Mouse (Mus musculus): ENCODE measurements around the gene Olfr810. TPM values are rescaled to one million over a fixed set of nuclear protein-coding genes. Genes with fewer than 3 reads are reported as not detected.

The Olfr810 gene
- polyA plus RNA-seq (2015; fragmentation: Nextera tagmentation; extraction: Ambion mirVana) = not detected in 2 replicates

GRCm38 (mm10) chr10:129794817-129795216 is at the start of gene Olfr810:
TSS of gene Olfr810 (minus strand) at chr10:129794917.
- Histone ChIP-seq H3K4me3 (replicated peaks) (no peak within 1 kb of the TSS), H3K9ac (no peak within 1 kb of the TSS), H3K4me1 (replicated peaks) (no peaks in the 10 kb centered on the region), H3K27me3 (no peaks in the 10 kb centered on the region), H3K9me3 (replicated peaks) (no peaks in the 10 kb centered on the region), H3K27ac (no peak within 1 kb of the TSS), H3K36me3 (no peaks in the 10 kb centered on the region), H3K4me2 (no peak within 1 kb of the TSS)
- ATAC-seq (ENCODE audit: low read depth) (no peak), DNase-seq (no peak)

GRCm38 (mm10) chr10:129804296-129804695 is 9.6 kb upstream of the Olfr810 start, which contains the start of gene Olfr811:
TSS of gene Olfr811 (minus strand) at chr10:129804396.
- DNase-seq (no peak), ATAC-seq (ENCODE audit: low read depth) (no peak)
- no peak within 1 kb of the TSS for H3K4me3 ChIP-seq (replicated peaks)
- H3K9me3 ChIP-seq (replicated peaks) = no peaks in the 10 kb centered on the region
- H3K27me3 ChIP-seq = no peaks in the 10 kb centered on the region
- no peak within 1 kb of the TSS for H3K9ac ChIP-seq
- H3K4me1 ChIP-seq (replicated peaks) = no peaks in the 10 kb centered on the region
- no peaks in the 10 kb centered on the region for H3K36me3 ChIP-seq
- no peak within 1 kb of the TSS for H3K4me2 ChIP-seq
- 58% methylated on average over 4 of the region's 4 CpGs for WGBS (ENCODE audit: insufficient replicate concordance)
- no peak within 1 kb of the TSS for H3K27ac ChIP-seq

GRCm38 (mm10) chr10:129778123-129778522 is 16.6 kb downstream of the Olfr810 start:
- ATAC-seq (ENCODE audit: low read depth) = no peak
- Histone ChIP-seq H3K27me3 (no peaks in the 10 kb centered on the region), H3K27ac (no peak overlapping the region), H3K9me3 (replicated peaks) (no peaks in the 10 kb centered on the region), H3K9ac (no peak overlapping the region), H3K4me3 (replicated peaks) (no peak overlapping the region), H3K36me3 (no peaks in the 10 kb centered on the region), H3K4me2 (no peak overlapping the region), H3K4me1 (replicated peaks) (no peaks in the 10 kb centered on the region)
- no peak for DNase-seq

- Histone ChIP-seq H3K9ac (no peak within 1 kb of the TSS), H3K9me3 (replicated peaks) (no peaks in the 10 kb centered on the region), H3K36me3 (no peaks in the 10 kb centered on the region), H3K4me2 (no peak within 1 kb of the TSS), H3K27ac (no peak within 1 kb of the TSS), H3K4me1 (replicated peaks) (no peaks in the 10 kb centered on the region), H3K4me3 (replicated peaks) (no peak within 1 kb of the TSS), H3K27me3 (no peaks in the 10 kb centered on the region)
- no peak for ATAC-seq (ENCODE audit: low read depth)
- no peak for DNase-seq
Measured at GRCm38 (mm10) chr10:129774338-129774737, 20.4 kb downstream of the Olfr810 start, which contains the start of gene Olfr809. TSS of gene Olfr809 (plus strand) at chr10:129774638.

- Histone ChIP-seq H3K9ac (no peak within 1 kb of the TSS), H3K4me1 (replicated peaks) (no peaks in the 10 kb centered on the region), H3K4me2 (no peak within 1 kb of the TSS), H3K4me3 (replicated peaks) (no peak within 1 kb of the TSS), H3K27ac (no peak within 1 kb of the TSS), H3K9me3 (replicated peaks) (no peaks in the 10 kb centered on the region), H3K36me3 (no peaks in the 10 kb centered on the region), H3K27me3 (no peaks in the 10 kb centered on the region)
- WGBS (ENCODE audit: insufficient replicate concordance) = 61% methylated on average over 1 of the region's 1 CpGs
- DNase-seq = no peak
- ATAC-seq (ENCODE audit: low read depth) = no peak
Measured at GRCm38 (mm10) chr10:129765182-129765581, 29.5 kb downstream of the Olfr810 start, which contains the start of gene Olfr808. TSS of gene Olfr808 (plus strand) at chr10:129765482.

GRCm38 (mm10) chr10:129757693-129758092 is 37.0 kb downstream of the Olfr810 start, which contains the start of gene Olfr807:
TSS of gene Olfr807 (minus strand) at chr10:129757793.
- ATAC-seq (ENCODE audit: low read depth) (no peak), DNase-seq (no peak)
- Histone ChIP-seq H3K27ac (no peak within 1 kb of the TSS), H3K4me3 (replicated peaks) (no peak within 1 kb of the TSS), H3K9me3 (replicated peaks) (no peaks in the 10 kb centered on the region), H3K4me2 (no peak within 1 kb of the TSS), H3K9ac (no peak within 1 kb of the TSS), H3K4me1 (replicated peaks) (no peaks in the 10 kb centered on the region), H3K27me3 (no peaks in the 10 kb centered on the region), H3K36me3 (no peaks in the 10 kb centered on the region)
- 57% methylated on average over 1 of the region's 1 CpGs for WGBS (ENCODE audit: insufficient replicate concordance)

GRCm38 (mm10) chr10:129741821-129742220 is 52.9 kb downstream of the Olfr810 start, which contains the start of gene Olfr806:
TSS of gene Olfr806 (minus strand) at chr10:129741921.
- H3K4me3 ChIP-seq (replicated peaks) = no peak within 1 kb of the TSS
- ATAC-seq (ENCODE audit: low read depth) (no peak), DNase-seq (no peak)
- no peaks in the 10 kb centered on the region for H3K27me3 ChIP-seq
- no peaks in the 10 kb centered on the region for H3K36me3 ChIP-seq
- H3K9ac ChIP-seq = no peak within 1 kb of the TSS
- no peak within 1 kb of the TSS for H3K27ac ChIP-seq
- no peaks in the 10 kb centered on the region; the same call in 1 of the 2 replicates for H3K9me3 ChIP-seq (replicated peaks)
- H3K4me2 ChIP-seq = no peak within 1 kb of the TSS
- no peaks in the 10 kb centered on the region for H3K4me1 ChIP-seq (replicated peaks)

Other genes with a start within 250 kb of the Olfr810 start
- gene Olfr794, start 227.3 kb downstream of the Olfr810 start, polyA plus RNA-seq (2015; fragmentation: Nextera tagmentation; extraction: Ambion mirVana) = not detected in 2 replicates
- gene Olfr796, start 182.3 kb downstream of the Olfr810 start, polyA plus RNA-seq (2015; fragmentation: Nextera tagmentation; extraction: Ambion mirVana) = not detected in 2 replicates
- gene Olfr798, start 167.0 kb downstream of the Olfr810 start, polyA plus RNA-seq (2015; fragmentation: Nextera tagmentation; extraction: Ambion mirVana) = not detected in 2 replicates
- gene Olfr799, start 157.4 kb downstream of the Olfr810 start, polyA plus RNA-seq (2015; fragmentation: Nextera tagmentation; extraction: Ambion mirVana) = not detected in 2 replicates
- gene Olfr800, start 137.2 kb downstream of the Olfr810 start, polyA plus RNA-seq (2015; fragmentation: Nextera tagmentation; extraction: Ambion mirVana) = not detected in 2 replicates
- not detected in 2 replicates for gene Olfr801, start 121.1 kb downstream of the Olfr810 start, polyA plus RNA-seq (2015; fragmentation: Nextera tagmentation; extraction: Ambion mirVana)
- gene Olfr802, start 106.7 kb downstream of the Olfr810 start, polyA plus RNA-seq (2015; fragmentation: Nextera tagmentation; extraction: Ambion mirVana) = not detected in 2 replicates
- gene Olfr803, start 100.6 kb downstream of the Olfr810 start, polyA plus RNA-seq (2015; fragmentation: Nextera tagmentation; extraction: Ambion mirVana) = not detected in 2 replicates
- gene Olfr804, start 91.7 kb downstream of the Olfr810 start, polyA plus RNA-seq (2015; fragmentation: Nextera tagmentation; extraction: Ambion mirVana) = not detected in 2 replicates
- gene Olfr805, start 65.5 kb downstream of the Olfr810 start, polyA plus RNA-seq (2015; fragmentation: Nextera tagmentation; extraction: Ambion mirVana) = not detected in 2 replicates
- not detected in 2 replicates for gene Olfr806, start 53.0 kb downstream of the Olfr810 start, polyA plus RNA-seq (2015; fragmentation: Nextera tagmentation; extraction: Ambion mirVana)
- gene Olfr807, start 37.1 kb downstream of the Olfr810 start, polyA plus RNA-seq (2015; fragmentation: Nextera tagmentation; extraction: Ambion mirVana) = not detected in 2 replicates
- gene Olfr808, start 29.4 kb downstream of the Olfr810 start, polyA plus RNA-seq (2015; fragmentation: Nextera tagmentation; extraction: Ambion mirVana) = not detected in 2 replicates
- not detected in 2 replicates for gene Olfr809, start 20.3 kb downstream of the Olfr810 start, polyA plus RNA-seq (2015; fragmentation: Nextera tagmentation; extraction: Ambion mirVana)
- not detected in 2 replicates for gene Olfr811, start 9.5 kb upstream of the Olfr810 start, polyA plus RNA-seq (2015; fragmentation: Nextera tagmentation; extraction: Ambion mirVana)
- gene Olfr812, start 51.2 kb upstream of the Olfr810 start, polyA plus RNA-seq (2015; fragmentation: Nextera tagmentation; extraction: Ambion mirVana) = not detected in 2 replicates
- not detected in 2 replicates for gene Olfr813, start 60.5 kb upstream of the Olfr810 start, polyA plus RNA-seq (2015; fragmentation: Nextera tagmentation; extraction: Ambion mirVana)
- not detected in 2 replicates for gene Olfr814, start 84.9 kb upstream of the Olfr810 start, polyA plus RNA-seq (2015; fragmentation: Nextera tagmentation; extraction: Ambion mirVana)
- gene Olfr815, start 111.0 kb upstream of the Olfr810 start, polyA plus RNA-seq (2015; fragmentation: Nextera tagmentation; extraction: Ambion mirVana) = not detected in 2 replicates
- not detected in 2 replicates for gene Olfr816, start 120.7 kb upstream of the Olfr810 start, polyA plus RNA-seq (2015; fragmentation: Nextera tagmentation; extraction: Ambion mirVana)
- not detected in 2 replicates for gene Olfr818, start 154.2 kb upstream of the Olfr810 start, polyA plus RNA-seq (2015; fragmentation: Nextera tagmentation; extraction: Ambion mirVana)
- not detected in 2 replicates for gene Olfr819, start 172.3 kb upstream of the Olfr810 start, polyA plus RNA-seq (2015; fragmentation: Nextera tagmentation; extraction: Ambion mirVana)
- not detected in 2 replicates for gene Olfr247, start 181.2 kb upstream of the Olfr810 start, polyA plus RNA-seq (2015; fragmentation: Nextera tagmentation; extraction: Ambion mirVana)
- not detected in 2 replicates for gene Gm10310, start 190.1 kb upstream of the Olfr810 start, polyA plus RNA-seq (2015; fragmentation: Nextera tagmentation; extraction: Ambion mirVana)
- gene Olfr820, start 217.7 kb upstream of the Olfr810 start, polyA plus RNA-seq (2015; fragmentation: Nextera tagmentation; extraction: Ambion mirVana) = not detected in 2 replicates
- not detected in 2 replicates for gene Olfr821, start 235.4 kb upstream of the Olfr810 start, polyA plus RNA-seq (2015; fragmentation: Nextera tagmentation; extraction: Ambion mirVana)

All from liver, embryonic 13.5 days (tissue).